Mouse (Mus musculus): ENCODE results near the gene Ephb2.

Ephb2 gene

DNA sequence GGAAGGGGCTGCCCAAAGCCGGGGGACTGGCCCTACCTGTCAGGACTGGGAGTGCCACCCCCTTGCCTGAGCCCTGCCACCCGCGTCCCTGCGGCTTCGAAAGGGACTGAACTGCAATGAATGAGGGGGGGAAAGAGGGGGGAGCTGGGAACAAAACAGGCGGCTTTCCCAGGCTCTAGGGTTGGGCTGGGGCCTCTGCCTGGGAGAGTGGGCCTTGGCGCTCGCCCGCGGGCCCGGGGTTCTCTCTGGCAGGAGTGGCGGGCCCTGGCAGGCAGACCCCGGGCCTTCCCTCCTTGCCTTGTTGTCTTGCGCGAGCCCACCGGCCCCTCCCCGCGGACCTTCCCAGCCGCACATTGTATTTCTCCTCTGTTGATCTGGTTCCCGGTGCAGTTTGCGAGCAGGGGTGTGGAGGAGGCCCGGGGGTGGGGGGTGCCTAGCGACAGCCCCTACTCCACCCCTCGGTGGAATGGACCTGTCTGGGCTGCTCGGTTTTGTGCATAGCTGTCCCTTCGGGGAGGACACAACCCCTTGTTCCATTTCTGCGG, 671 bp upstream of the Ephb2 start:
- DNase-seq (ENCODE audit: low spot score in 2 of 2) = no peak

DNA sequence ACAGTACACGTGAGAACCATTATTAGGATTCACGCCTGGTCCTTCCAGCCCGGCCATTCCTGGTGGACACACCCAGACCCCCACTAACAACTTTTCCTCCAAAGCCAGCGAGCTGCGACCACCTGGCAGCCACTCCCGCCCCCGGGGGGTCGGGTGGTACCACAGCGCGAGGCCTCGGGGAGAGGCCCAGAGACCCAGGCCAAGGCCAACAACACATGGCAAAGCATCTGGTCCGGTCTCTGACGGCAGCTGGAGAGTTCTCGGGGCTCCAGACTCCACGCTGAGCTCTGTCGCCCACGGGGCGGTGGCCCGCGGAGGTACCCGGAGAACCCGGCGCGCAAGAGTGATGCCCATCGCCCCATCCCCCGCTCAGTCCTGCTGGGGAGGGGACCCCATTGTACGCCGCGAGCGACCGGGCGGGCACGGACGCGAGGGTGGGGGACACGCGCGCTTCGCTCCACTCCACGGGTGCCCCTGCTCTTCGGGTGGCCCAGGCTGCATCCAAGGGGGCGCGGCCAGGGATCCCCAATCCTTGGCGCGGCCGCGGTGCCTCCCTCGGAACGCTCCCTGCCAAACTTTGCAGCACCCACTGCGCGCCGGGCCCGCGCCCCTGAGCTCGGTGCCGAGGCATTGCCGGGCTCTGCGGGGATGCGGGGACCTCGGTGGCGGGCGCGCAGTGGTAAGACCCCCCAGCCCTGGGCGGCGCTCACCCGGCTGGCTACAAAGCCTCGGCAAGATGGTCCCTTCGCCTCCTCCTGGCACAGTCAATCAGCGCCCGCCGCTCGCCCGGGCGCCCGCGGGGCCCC, 770 bp downstream of the Ephb2 start:
- DNase-seq (ENCODE audit: low spot score in 2 of 2) = no peak

DNA sequence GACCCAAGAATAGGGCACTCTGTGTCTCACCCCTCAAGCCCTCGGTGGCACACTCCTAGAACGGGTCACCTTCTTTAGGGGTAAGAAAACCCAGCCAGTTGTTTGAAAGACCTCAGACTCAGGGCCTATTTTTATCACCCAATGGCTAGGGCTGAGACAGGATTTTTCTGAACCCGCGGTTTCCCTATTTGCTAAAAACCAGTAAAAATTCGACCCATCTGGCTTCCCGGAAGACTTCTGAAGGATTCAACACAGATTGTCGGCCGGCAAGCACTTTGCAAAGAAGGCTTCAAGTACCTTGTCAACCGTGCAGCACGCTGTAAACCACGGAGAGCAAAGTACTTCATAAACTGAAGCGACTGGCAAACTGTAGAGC, 1.4 kb downstream of the Ephb2 start:
- DNase-seq (ENCODE audit: low spot score in 2 of 2) = no peak

DNA sequence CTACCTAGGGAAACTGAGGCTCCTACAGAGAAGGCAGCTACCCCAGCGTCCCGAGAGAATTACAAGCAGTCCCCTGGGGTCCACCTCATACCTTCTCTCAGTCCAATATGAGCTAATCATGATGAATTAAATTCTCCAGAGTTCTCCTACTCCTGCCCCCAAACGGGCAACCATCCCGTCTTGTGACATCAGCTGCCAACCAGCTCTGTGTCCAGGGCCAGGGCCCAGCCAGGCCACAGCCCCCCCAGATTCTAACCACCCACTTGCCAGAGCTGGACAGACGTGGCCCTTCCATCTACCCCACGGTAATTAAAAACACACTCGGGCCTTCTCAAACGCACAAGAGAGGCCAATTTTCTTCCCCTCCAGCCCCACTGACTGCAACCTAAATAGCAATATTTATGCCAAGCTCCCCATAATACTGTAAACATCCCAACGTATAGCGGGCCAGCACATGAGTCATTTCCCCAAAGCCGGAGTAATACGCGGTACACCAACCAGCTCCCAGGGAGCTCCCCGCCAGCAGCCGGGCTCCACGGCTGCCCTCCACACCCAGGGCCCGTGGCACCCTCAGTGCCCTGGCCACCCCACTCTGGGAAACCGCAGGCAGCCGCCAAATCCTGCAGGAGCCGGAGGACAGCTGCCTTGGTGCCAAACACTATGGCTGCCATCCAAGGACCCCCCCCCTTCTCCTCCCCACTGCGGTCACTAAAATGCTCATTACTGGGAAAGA, 2.0 kb downstream of the Ephb2 start:
- DNase-seq (ENCODE audit: low spot score in 2 of 2) = no peak

DNA sequence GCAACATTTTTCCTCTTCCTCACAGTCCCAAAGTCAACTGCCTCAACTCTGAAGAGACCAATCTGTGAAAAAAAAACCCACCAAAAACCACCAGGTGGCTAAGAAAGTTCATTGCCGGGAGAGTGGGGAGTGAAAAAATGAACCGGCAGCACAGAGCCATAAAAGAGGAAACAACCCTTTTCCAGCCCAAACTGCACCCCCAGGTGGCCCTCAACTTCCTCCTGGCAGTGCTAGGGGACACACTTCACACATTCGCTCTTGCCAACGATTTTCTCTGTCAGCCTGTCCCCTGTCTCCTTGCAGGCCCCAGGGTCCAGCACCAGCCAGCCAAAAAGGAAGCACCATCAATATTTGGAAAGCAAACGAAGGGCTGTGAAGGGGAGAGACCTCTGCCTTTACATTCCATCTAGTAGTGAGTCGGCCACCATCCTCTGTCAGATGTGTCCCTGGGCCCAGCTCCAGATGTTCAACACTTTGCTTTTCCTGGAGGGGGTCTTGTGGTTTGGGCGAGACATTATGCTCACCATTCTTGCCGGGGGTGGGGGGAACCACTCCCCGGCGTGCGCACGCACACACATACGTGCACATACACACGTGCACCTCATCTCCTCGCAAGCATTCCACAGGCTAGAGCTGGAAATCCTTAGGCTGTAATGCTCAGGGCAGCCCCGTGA, 3.1 kb downstream of the Ephb2 start:
- no peak for DNase-seq (ENCODE audit: low spot score in 2 of 2)

DNA sequence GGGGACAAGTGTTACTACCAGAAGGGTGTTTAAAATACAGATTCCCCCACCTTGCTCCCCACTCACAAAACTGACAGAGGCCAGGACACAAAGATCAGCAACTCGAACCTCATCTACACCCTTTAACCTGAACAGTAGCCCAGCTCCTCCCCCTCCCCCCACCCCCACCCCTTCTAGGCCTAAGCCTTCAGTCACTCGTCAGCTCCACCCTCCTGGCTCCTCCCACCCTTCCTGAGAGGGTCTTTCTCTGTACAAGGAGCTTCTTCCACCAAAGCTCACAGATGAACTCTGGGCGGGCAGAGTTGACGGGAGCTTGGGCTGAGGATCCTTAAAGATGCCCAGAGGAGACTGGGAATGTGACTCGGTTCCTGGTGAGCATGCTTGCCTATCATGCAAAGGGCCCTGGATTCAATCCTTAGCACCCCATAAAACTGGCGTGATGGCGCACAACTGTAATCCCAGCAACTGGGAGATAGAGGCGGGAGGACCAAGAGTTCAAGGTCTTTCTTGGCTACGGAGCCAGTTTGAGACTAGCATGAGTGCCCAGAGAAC, 5.4 kb downstream of the Ephb2 start:
- DNase-seq (ENCODE audit: low spot score in 2 of 2) = no peak

DNA sequence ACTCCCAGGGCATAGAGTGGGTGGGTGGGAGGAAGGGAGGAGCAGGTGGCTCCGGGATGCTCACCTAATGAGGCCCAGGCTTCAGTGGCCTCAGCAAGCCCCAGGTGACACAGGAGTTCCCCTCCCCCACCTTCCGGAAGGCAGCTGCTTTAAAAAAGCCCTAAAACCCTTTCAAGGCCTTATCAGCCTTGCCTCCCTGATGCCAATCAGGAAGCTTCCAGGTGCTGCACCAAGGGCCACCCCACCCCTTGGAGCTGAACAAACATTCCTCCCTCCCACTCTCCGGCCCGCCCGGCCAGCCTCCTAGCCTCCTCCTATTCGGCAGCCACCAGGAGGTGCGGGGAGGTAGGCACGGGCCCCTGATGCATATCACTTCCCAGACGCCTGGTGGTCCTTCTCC, 6.0 kb downstream of the Ephb2 start:
- DNase-seq (ENCODE audit: low spot score in 2 of 2) = no peak

DNA sequence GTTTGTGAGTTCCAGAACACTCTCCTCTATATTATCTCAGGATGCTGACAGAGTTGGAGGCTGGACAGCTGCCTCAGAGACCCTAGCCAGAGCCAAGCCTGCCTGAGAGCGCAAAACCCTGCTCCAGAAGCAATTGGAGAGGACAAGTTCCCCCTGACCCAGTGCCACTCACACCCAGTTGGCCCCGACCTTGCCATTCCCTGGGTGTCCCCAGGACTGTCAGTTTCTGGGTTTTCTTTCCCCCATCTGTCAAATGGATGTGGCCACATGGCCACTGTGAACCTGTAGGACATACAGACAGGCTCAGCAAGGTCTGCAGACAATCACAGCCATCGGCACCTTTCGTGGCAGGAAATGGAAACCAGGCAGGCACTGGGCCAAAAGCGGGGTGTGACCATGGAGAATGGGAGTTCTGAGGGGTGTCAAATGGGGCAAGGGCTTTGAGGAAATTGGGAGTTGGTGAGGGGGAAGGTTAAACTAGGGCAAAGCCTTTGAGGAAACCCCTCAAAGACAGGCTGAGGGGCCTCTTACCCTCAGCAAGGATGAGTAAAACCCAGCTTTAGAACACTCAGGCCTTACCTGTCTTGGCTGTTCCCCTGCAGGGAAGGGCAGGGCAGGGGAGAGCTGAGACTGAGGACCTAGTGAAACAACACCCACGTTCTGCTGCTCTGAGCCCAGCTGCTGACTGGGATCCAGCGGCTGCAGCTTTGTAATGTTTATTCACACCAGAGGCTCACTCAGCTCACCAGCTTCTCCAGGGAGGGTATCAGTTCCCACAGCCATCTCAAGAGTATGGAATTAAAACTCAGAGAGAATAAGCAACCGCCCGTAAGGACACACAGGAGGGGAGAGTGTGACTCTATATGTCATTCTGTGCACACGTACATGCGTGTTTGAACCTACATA, 6.9 kb downstream of the Ephb2 start:
- no peak for DNase-seq (ENCODE audit: low spot score in 2 of 2)

DNA sequence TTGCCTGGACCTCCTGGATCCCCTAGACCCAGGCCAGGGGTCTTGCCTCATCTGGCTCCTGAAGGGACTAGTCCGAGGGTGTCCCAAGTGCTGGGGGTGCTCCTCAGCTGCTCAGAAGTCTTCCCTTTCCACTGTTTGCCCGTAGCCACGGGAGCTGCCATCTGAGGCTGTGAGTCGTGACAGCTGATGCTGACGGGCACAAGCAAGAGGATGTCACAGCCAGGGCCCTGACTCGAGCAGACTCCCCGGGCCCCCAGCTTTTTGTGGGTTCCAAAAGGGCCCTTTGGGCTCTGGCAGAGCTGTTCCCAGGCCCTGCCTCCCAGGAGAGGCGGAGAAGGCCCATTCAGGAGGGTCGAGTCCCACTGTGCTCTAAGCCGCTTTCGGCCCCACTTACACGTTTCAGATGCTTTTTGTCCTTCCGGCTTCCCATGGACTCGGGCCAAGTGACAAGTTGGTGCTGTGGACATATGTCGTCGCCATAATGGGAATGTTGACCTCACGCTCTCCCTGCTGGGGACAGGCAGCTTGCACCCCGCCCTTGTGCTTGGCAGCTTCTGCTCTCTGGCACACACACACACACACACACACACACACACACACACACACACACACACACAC, 10.7 kb downstream of the Ephb2 start:
- no peak for DNase-seq (ENCODE audit: low spot score in 2 of 2)

DNA sequence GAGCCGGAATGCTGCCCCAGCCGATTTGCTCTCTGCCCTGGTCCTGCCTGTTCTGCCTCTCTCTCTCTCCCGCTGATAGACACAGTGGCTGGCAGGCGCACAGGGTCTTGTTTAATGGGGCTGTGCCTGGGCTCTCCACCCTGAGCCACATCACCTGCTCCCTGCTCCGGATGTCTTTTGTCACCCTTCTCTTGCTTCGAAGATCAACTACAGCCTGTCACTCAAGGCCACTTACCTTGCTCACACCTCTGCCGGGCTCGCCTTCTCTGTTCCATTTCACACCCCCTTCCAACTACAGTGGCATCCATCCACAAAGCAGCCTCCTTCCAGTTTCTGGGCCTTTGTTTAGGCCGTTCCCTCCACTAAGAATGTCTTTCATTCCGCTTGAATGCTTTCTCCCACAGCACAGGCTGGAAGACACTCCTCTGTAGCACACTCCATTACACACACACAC, 15.7 kb downstream of the Ephb2 start:
- no peak for DNase-seq (ENCODE audit: low spot score in 2 of 2)

DNA sequence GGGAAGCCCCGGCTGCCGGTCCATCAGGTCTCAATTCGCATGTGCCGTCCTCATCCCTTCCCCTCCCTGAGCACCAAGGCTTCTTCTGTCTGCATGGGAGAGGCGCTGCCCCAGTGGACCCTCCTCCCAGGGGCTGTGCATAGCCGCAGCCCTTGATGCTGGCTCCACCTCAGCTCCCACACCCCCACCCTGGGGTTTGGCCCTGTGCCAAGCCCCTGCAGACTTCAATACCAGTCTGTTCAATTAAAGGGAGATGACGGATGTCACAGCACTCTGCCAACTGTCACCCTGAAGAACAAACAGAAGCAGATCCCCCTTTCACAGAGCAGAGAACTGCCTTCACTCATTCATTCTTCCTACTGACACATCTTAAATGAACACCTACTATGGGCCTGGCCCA, 19.1 kb downstream of the Ephb2 start:
- no peak for DNase-seq (ENCODE audit: low spot score in 2 of 2)

DNA sequence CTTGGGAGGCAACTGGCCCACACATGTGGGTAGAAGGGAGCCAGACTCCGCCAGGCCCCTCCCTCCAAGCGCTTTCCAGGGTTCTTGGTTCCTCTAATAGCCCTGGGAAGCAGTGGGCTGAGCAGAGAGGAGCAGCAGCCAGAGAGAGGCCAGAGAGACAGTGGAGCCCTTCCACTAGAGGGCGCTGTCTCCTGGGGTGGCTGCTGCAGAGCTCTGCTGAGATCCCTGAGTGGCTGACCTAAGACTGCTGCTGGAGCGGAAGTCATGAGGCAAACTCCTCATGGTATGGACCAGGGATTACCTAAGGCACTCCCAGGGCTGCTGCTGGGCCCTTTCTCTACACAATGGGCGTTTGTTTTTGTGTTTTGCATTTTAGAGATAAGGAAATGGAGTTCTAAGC, 20.4 kb downstream of the Ephb2 start:
- DNase-seq (ENCODE audit: low spot score in 2 of 2) = no peak

DNA sequence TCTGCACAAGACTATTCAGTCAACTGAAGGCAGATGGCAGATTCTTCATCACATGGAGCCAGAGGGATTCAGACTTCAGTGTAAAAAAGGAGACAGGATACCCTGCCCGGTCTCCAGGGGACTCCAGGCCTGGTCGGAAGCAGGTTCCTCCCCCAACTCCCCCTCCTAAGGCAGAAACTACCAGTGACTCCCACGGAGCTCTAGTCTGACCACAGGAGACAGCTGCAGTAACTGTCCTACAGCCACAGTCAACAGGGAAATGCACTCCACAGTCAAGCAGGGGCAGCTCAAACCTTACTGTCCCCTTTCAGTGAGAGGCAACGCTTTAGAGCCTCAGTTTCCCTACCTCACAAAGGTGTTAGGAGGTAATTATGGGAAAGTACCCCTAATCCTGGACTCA, 23.2 kb downstream of the Ephb2 start:
- no peak for DNase-seq (ENCODE audit: low spot score in 2 of 2)

DNA sequence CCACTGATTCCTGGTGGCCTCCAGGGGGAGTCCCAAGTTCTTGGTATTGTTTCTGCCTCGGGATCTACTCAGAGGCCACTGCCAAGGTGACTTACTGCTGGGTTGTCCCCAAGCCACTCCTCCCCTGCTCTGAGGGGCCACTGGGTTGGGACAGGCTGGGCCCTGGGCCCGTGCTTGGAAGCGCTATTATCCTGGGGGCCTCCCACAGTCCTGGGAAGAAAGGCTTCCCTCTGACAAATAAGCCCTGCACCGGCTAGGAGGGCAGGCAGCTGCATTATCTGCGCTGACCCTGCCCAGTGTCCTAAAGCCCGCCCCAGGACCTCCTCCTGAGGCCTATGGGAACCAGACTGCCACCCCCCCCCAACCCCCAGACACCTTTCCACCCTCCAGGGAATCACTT, 24.2 kb downstream of the Ephb2 start:
- no peak for DNase-seq (ENCODE audit: low spot score in 2 of 2)

DNA sequence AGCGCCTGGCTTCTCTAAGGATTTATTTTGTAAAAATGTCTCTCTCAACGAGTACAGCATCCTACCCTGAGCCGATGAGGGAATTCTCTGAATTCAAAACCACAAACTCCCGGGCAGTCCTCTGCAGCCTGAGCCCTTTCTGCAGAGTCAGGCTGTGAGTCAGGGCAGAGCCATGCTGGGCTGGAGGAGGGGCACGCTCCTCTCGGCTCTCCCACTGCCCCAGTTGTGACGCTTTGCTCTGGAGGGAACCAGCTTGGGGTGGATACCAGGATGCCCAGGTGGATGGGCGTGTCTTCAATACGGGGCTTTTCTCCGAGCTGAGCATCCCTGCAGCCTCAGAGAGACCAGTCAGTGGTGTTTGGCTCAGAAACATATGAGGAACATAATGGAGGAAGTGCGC, 27.3 kb downstream of the Ephb2 start:
- DNase-seq (ENCODE audit: low spot score in 2 of 2) = no peak

DNA sequence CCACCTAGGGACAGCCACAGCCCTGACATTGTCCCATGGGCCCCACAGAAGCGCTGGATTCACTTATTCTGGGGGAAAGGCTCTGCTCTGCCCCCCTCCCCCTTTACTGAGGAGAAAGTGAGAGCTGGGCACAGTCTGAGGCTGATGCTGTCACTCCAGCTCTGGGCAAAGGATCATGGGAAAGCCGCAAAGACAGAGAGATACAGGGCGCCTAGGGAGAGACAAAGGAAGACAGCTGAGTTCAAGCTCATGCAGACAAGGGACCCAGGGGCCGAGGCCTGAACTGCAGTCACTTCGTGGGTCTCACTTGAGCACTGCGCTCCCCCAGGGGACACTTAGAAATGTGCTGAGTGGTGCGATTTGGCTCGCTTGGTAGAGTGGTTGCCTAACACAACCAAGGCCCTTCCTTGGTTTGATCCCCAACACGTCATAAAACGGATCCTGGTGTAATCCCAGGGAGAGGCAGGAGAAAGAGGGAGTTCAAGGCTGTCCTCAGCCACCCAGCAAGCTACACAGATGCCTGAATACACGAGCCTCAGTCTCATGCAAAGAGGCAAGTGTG, 28.3 kb downstream of the Ephb2 start:
- DNase-seq (ENCODE audit: low spot score in 2 of 2) = no peak

DNA sequence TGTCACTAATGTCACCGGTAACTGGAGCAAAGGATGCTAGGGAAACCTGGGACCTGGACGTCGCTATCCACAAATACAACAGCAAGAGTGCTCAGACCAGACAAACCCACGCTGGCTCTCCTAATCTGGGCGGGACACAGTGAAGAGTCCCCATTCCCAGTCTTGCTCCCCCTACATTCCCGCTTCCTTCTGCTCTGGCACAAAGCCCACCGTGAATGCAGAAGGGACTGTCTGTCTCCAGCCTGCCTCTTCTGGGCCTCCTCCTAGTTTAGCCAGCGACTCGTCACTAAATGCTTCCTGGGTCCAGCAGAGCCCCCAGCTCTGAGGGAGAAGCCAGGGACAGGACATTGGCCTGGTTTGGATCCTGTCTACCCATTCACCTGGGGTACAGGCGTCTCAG, 29.5 kb downstream of the Ephb2 start:
- peak in 1 of 2 experiments; percentile 50 for DNase-seq (ENCODE audit: low spot score in 2 of 2)

DNA sequence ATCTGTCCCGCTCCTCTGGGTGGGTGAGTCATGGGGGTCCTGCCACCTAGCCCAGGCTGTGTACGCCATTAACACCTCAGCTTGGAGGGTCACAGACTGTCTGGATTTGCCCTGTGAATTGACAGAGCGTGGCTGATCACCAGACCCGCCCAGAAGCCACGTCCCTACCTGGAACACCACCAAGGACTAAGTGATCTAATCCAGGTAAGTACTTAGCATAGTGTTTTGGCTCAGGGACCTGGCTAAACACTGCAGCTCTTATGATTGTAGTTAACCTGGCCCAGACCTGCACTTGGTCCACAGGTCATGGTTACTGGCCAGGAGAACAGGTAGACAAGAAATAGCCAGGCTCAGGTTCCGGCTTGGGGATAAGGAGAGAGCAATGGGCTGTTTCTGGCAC, 31.4 kb downstream of the Ephb2 start:
- no peak for DNase-seq (ENCODE audit: low spot score in 2 of 2)

DNA sequence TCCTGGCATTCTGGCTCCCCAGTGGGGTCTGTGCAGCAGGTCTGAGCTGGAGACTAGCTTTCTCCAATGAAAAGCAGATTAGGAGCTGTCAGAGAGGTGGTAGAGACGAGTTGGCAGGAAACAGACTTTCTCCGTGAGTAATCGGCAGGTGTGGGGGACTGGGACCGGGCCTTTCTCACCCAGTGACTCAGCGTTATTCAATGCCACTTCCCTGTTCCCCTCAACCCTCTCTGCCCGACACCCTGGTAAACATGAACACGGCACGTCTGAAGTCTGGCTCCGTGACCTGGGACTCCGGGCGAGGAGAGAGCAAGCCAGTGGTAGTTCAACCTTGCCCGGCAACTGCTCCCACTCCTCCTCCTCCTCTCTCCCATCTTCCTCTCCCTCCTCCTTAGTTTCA, 33.3 kb downstream of the Ephb2 start:
- DNase-seq (ENCODE audit: low spot score in 2 of 2) = no peak

DNA sequence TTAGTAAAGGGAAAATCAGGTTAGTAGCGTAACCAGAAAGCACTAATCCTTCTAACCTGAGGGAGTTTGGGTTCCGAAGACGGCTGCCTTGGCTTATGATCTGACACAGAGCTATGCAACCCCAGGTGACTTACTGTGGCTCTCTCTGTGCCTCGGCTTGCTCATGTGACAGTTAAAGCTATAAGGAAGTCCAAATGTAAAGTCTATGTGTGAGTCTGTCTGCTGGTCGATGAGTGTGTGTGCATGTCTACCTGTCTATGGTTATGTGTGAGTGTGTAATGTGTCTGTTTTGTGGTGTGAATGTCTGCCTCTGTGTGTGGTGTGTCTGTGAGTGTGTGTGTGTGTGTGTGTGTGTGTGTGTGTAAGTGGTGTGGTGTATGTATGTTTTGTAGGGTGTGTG, 33.8 kb downstream of the Ephb2 start:
- no peak for DNase-seq (ENCODE audit: low spot score in 2 of 2)
